Mouse (Mus musculus) MN1 (cell line): Measurements from ENCODE around the gene Acsbg1.
A peak's percentile ranks its signal among the peaks of the same experiment; 100 is the strongest.
"Not testable (repeated sequence)": the region's sequence is repeated elsewhere in the genome, so short reads cannot be mapped to it uniquely, and the experiment has no call there.

ENCODE experiments used
- DNase-seq: peaks from one replicate; pipeline ENCODE4 v3.0.0-alpha.2; 2016; ENCODE audit warnings: low spot score

Acsbg1 gene

GRCm38 (mm10) chr9:54612781-54613191, 48.9 kb downstream of the Acsbg1 start:
- DNase-seq, result no peak

DNA sequence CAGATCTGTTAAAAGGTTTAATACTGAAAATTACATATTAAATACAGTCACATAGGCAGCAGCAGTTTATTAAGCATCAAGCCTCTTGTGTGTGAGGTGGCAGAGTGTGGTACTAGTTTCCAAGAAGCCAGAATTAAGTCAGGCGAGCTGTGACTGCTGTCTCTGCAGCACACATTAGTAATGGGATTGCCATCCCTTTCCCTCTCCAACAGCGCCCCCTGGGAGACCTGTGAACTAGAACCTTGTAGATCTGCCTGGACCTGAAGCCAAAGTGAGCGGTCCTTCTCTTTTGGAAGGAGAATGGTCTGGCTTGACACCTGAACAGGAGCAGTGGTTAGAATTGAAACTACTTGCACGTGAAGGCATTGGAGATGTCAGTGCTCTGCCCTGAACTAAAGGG, 56.8 kb downstream of the Acsbg1 start:
- DNase-seq, result peak; percentile 58

DNA sequence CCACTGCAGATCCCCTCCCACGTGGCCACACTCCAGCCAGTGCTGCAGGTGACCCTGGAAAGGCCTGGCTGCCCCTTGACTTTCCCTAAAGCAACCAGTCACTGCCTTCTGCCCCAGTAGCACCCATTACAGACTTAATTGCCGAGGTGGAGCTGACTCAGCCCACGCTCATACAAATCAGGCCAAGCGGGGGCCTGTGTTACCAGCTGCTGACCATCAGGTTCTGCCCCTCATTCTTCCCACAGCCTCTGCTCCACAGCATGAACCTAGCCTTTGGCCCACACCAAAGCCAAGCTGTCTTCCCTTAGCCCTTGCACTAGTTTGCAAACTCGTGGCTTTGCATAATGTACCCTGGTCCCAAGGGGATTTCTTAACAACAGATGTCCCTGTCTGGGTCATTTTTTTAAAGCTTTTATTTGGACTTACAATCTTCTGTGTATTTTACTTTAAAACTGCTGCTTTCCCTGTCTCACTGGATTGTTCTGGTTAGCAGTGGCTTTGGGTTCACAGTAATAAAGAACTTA, 57.5 kb downstream of the Acsbg1 start:
- peak; percentile 30 for DNase-seq

DNA sequence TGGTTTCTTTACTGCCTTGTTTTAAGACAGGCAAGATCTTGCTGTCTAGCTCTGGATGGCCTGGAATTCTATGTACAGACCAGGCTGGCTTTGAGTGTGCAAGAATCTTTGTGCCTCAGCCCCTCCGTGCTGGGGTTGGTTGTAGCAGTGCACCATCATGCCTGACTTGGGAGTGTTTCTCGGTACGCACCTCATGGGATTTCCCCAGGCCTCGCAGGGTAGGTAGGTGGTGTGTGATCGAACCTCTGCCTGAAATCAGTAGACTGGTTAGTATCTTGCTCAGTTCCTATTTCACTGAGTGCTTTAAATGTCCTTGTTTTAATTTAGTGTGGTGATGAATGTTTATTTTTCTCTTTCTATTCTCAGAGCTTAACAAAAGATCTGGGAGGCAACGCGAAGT, 58.8 kb downstream of the Acsbg1 start:
- DNase-seq, result no peak

DNA sequence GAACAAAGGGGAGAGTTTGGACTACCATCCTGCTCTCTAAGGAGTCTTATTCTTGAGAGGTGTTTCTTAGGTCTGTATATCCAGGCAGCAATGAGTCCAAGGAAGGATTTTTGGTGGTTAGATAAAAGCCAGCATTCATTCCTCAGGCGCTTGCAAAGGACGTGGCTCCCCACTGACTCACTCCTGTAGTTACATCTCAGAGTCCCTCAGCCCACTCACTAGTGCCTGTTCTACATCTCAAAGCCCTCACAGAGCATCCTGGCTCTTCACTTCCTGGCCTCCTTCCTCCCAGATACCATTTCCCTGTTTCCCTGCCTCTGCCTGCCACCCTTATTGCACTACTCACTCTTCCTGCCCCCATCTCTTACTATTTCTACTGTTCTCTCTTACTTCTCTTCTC, 59.3 kb downstream of the Acsbg1 start:
- DNase-seq, result no peak

DNA sequence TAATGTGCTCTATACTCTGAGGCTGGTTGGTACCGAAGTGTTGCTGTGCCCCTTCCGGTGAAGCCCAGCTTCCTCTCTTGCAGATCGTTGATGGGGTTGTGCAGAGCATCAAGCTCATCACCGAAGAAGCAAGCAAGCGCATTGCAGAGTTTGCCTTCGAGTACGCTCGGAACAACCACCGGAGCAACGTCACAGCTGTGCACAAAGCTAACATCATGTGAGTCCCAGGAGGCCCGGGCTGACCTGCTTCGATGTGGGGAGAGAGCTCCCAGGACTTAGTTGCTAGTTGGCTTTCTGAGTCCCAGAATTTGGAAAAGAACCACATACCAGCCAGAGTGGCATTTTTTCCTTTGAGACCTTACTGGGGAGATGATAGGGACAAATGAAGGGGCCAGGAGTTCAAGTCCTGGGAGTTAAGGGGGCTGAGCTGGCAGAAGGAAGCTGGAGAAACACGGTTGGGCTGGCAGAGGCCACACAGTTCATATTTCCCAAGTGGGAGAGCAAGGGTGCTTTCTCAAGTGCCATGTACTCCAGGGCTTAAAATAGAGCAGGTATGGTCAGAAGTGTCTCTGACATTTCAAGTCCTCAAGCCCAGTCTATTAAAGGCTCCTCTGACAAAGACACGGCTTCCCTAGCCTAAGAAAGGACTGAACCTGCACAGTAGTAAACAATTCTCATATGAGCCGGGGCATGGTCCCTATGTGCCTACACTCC, 64.8 kb downstream of the Acsbg1 start:
- DNase-seq, result no peak

GRCm38 (mm10) chr9:54593652-54594051, 68.0 kb downstream of the Acsbg1 start:
- DNase-seq, result not testable (repeated sequence)

DNA sequence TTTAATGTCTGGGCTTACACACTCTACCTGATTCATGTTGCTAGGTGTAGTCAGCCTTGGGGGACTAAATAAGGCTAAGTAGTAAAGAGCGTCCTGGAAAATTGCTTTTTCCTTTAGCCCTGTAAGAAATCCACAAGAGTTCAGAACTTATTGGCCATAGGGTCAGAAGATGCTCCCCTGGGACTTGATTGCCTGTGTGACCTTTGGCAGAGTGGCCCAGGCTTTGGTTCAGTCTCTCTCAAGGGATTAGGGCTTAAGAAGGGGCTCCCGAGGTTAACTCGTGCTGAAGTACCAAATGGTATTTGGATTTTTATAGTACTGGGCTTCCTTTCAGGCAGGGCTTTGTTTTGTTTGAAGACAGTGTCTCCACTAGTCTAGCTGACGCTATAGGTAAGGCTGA, 73.8 kb downstream of the Acsbg1 start:
- no peak for DNase-seq

GRCm38 (mm10) chr9:54586199-54587061, 75.2 kb downstream of the Acsbg1 start, which contains the start of gene Idh3a:
TSS of gene Idh3a (plus strand) at chr9:54586334.
- DNase-seq, result peak; percentile 97

GRCm38 (mm10) chr9:54585839-54586198, 75.9 kb downstream of the Acsbg1 start:
- no peak for DNase-seq

DNA sequence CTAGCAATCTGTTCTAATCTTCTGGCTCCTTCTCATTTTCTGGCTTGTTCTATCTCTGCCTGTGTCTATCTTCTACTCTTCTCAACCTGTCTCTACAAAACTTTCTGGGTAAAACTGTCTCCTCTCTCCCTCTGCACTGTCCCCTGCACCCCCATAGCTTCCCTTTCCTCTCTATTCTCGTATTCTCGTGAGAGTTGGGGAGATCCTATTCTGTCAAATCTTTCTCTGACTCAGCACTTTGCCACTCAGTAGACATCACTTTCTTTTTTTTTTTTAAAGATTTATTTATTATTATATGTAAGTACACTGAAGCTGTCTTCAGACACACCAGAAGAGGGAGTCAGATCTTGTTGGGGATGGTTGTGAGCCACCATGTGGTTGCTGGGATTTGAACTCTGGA, 77.5 kb downstream of the Acsbg1 start:
- DNase-seq, result not testable (repeated sequence)

GRCm38 (mm10) chr9:54583712-54584111, 78.0 kb downstream of the Acsbg1 start:
- DNase-seq, result no peak

GRCm38 (mm10) chr9:54571130-54571839, 90.4 kb downstream of the Acsbg1 start:
- no peak for DNase-seq

DNA sequence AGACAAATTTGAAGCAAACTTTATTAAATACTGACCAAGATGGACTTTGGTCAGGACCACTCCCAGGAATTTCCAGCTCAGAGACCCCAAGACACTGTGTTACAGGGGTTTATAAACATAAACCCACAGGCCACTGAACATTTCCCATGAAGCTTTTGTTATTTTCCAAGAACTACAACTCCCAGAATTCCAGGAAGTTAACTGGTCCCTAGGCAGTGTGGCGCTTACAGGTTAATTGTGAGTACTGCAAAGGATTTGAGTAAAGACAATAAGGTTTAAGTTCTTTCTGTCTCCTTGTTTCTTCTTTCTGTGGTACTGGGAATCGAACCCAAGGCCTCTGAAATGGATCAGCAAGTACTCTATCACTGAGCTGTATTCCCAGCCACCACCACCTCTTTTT, 92.9 kb downstream of the Acsbg1 start:
- no peak for DNase-seq

DNA sequence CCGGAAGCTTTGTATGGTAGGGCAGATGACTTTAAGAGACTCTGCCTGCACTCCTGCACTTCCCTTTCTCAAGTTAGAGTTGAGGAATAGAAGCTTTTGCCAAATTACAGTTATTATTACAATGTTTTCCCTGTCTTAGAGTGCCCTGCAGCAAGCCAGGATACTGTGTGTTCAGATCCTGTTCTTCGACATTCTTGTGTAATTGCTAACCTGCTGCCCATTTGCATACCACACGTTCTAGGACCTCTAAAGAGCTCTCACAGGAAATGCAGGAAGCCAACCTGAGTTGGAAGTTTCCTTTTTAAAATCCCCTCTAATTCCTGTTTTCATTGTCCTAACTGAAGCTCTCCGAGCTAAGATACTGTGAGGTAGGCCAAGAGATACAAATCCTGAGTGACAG, 94.7 kb downstream of the Acsbg1 start:
- no peak for DNase-seq

DNA sequence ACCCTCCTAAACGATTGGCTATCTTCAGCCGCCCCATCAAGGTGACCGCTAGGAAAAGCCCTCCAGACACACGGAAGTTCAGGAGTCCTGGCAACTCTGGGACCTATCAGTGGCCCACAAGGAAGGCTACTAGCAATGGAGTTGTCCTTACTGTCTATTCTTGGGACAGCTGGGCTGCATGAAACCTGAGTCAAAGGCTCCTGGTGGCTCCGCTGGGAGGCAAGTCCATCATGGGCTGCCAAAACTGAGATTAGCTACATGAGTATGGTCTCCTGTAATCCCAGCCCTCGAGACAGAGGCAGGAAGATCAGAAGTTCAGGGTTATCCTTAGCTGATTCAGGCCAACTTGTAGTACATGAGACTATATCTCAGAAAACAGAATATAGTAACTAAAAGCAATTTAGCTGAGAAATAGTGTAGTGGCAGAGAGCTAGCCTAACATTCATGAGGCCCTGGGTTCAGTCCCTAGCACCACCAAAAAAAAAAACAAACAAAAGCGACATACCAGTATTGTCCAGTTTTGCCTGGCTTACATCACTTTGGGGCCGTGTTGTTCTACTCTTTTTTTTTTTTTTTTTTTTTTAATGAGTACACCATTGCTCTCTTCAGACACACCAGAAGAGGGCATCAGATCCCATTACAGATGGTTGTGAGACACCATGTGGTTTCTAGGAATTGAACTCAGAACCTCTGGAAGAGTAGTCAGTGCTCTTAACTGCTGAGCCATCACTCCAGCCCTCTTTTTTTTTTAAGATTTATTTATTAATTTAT, 100.7 kb downstream of the Acsbg1 start:
- no peak for DNase-seq

- DNase-seq, result peak; percentile 71
These were observed 101.7 kb downstream of the Acsbg1 start, which contains the start of gene Cib2 for GRCm38 (mm10) chr9:54559771-54560471. TSS of gene Cib2 (minus strand) at chr9:54560218.

GRCm38 (mm10) chr9:54558731-54559130, 102.9 kb downstream of the Acsbg1 start:
- DNase-seq, result no peak

- DNase-seq, result no peak
These were observed 106.6 kb downstream of the Acsbg1 start for GRCm38 (mm10) chr9:54555044-54555443.
